Mouse (Mus musculus): ENCODE data around the gene Panx1. TPM values are rescaled to one million over a fixed set of nuclear protein-coding genes. Genes with fewer than 3 reads are reported as not detected.

The Panx1 gene
- polyA plus RNA-seq, 1 experiment from 2014 or later: 20.0 TPM

DNA sequence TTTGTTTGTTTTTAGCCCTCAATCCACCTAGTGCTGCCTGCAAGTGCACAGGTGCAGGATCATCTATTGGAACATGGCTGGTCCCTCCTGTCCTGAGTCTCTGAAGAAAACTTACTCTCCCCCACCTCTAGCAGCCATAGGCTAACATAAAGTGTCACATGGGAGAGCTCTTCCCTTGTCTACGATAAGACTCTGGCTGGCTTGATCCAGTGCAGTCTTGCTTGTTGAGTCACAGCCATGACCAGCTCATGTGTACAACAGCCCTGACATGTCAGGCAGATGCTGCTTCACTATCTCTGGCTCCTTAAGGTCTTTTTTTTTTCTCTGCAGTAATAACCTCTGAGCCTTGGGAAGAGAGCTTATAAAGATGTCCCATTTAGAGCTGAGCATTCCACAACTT is 77.7 kb downstream of the Panx1 start:
- Histone ChIP-seq H3K4me2 (replicated peaks; ENCODE audit: low read depth, low read length) (no peak overlapping the region), H3K27me3 (replicated peaks; ENCODE audit: insufficient read depth, low read length) (no peaks in the 10 kb centered on the region), H3K9me3 (ENCODE audit: low read length) (no peaks in the 10 kb centered on the region), H3K36me3 (ENCODE audit: insufficient read depth, low read length) (no peaks in the 10 kb centered on the region), H3K9ac (replicated peaks; ENCODE audit: low read depth) (no peak overlapping the region), H3K4me1 (ENCODE audit: insufficient read depth, low read depth, low read length) (no peaks in the 10 kb centered on the region), H3K4me3 (ENCODE audit: low read depth, low read length) (no peak overlapping the region), H3K27ac (ENCODE audit: low read length) (no peak overlapping the region)
- TF ChIP-seq CTCF (IDR thresholded peaks at IDR 0.05) (no peak), EP300 (IDR thresholded peaks at IDR 0.05) (no peak)
- ATAC-seq (no peak), DNase-seq (ENCODE audit: low spot score) (no peak)
- 83% methylated on average over 1 of the region's 1 CpGs for WGBS

GRCm38 (mm10) chr9:14966787-14967186 is 78.5 kb downstream of the Panx1 start:
- DNase-seq (ENCODE audit: low spot score) (no peak), ATAC-seq (no peak)
- no peaks in the 10 kb centered on the region for H3K27me3 ChIP-seq (replicated peaks; ENCODE audit: insufficient read depth, low read length)
- H3K4me3 ChIP-seq (ENCODE audit: low read depth, low read length): no peak overlapping the region
- no peak overlapping the region for H3K27ac ChIP-seq (ENCODE audit: low read length)
- H3K4me2 ChIP-seq (replicated peaks; ENCODE audit: low read depth, low read length): no peak overlapping the region
- no peak overlapping the region for H3K9ac ChIP-seq (replicated peaks; ENCODE audit: low read depth)
- H3K4me1 ChIP-seq (ENCODE audit: insufficient read depth, low read depth, low read length): no peaks in the 10 kb centered on the region
- no peak for TF ChIP-seq EP300 (IDR thresholded peaks at IDR 0.05)
- no peak for TF ChIP-seq CTCF (IDR thresholded peaks at IDR 0.05)
- no peaks in the 10 kb centered on the region for H3K9me3 ChIP-seq (ENCODE audit: low read length)
- WGBS: 49% methylated on average over 4 of the region's 4 CpGs
- no peaks in the 10 kb centered on the region for H3K36me3 ChIP-seq (ENCODE audit: insufficient read depth, low read length)

GRCm38 (mm10) chr9:14965368-14965767 is 79.9 kb downstream of the Panx1 start:
- ATAC-seq (no peak), DNase-seq (ENCODE audit: low spot score) (no peak)
- Histone ChIP-seq H3K4me1 (ENCODE audit: insufficient read depth, low read depth, low read length) (no peaks in the 10 kb centered on the region), H3K27ac (ENCODE audit: low read length) (no peak overlapping the region), H3K4me3 (ENCODE audit: low read depth, low read length) (no peak overlapping the region), H3K36me3 (ENCODE audit: insufficient read depth, low read length) (no peaks in the 10 kb centered on the region), H3K27me3 (replicated peaks; ENCODE audit: insufficient read depth, low read length) (no peaks in the 10 kb centered on the region), H3K9ac (replicated peaks; ENCODE audit: low read depth) (no peak overlapping the region), H3K4me2 (replicated peaks; ENCODE audit: low read depth, low read length) (no peak overlapping the region), H3K9me3 (ENCODE audit: low read length) (no peaks in the 10 kb centered on the region)
- no peak for TF ChIP-seq EP300 (IDR thresholded peaks at IDR 0.05)

GRCm38 (mm10) chr9:14962769-14963168 is 82.5 kb downstream of the Panx1 start:
- no peaks in the 10 kb centered on the region for H3K9me3 ChIP-seq (ENCODE audit: low read length)
- no peak overlapping the region for H3K4me3 ChIP-seq (ENCODE audit: low read depth, low read length)
- 61% methylated on average over 1 of the region's 1 CpGs for WGBS
- H3K27ac ChIP-seq (ENCODE audit: low read length): no peak overlapping the region
- H3K36me3 ChIP-seq (ENCODE audit: insufficient read depth, low read length): no peaks in the 10 kb centered on the region
- no peak for DNase-seq (ENCODE audit: low spot score)
- no peaks in the 10 kb centered on the region for H3K27me3 ChIP-seq (replicated peaks; ENCODE audit: insufficient read depth, low read length)
- no peaks in the 10 kb centered on the region for H3K4me1 ChIP-seq (ENCODE audit: insufficient read depth, low read depth, low read length)
- H3K9ac ChIP-seq (replicated peaks; ENCODE audit: low read depth): no peak overlapping the region
- ATAC-seq: no peak
- H3K4me2 ChIP-seq (replicated peaks; ENCODE audit: low read depth, low read length): no peak overlapping the region
- TF ChIP-seq EP300 (IDR thresholded peaks at IDR 0.05): no peak
- no peak for TF ChIP-seq CTCF (IDR thresholded peaks at IDR 0.05)

- no peaks in the 10 kb centered on the region for H3K9me3 ChIP-seq (ENCODE audit: low read length)
- no peaks in the 10 kb centered on the region for H3K36me3 ChIP-seq (ENCODE audit: insufficient read depth, low read length)
- H3K27me3 ChIP-seq (replicated peaks; ENCODE audit: insufficient read depth, low read length): no peaks in the 10 kb centered on the region
- no peak overlapping the region for H3K27ac ChIP-seq (ENCODE audit: low read length)
- TF ChIP-seq EP300 (IDR thresholded peaks at IDR 0.05) (no peak), CTCF (IDR thresholded peaks at IDR 0.05) (no peak)
- no peaks in the 10 kb centered on the region for H3K4me1 ChIP-seq (ENCODE audit: insufficient read depth, low read depth, low read length)
- ATAC-seq: no peak
- H3K4me3 ChIP-seq (ENCODE audit: low read depth, low read length): no peak overlapping the region
- 64% methylated on average over 1 of the region's 1 CpGs for WGBS
- no peak for DNase-seq (ENCODE audit: low spot score)
- H3K9ac ChIP-seq (replicated peaks; ENCODE audit: low read depth): no peak overlapping the region
- H3K4me2 ChIP-seq (replicated peaks; ENCODE audit: low read depth, low read length): no peak overlapping the region
These were observed 90.6 kb downstream of the Panx1 start for GRCm38 (mm10) chr9:14954659-14955058.

Other genes with a start within 250 kb of the Panx1 start
- gene Gpr83, start 185.3 kb downstream of the Panx1 start, polyA plus RNA-seq (2015; fragmentation: Nextera tagmentation; extraction: Ambion mirVana): 0.05 TPM in 1 of 2 replicates, not detected in the other
- 0.23 TPM in 1 of 2 replicates, not detected in the other for gene Izumo1r, start 141.5 kb downstream of the Panx1 start, polyA plus RNA-seq (2015; fragmentation: Nextera tagmentation; extraction: Ambion mirVana)
- gene Hephl1, start 66.6 kb upstream of the Panx1 start, polyA plus RNA-seq (2015; fragmentation: Nextera tagmentation; extraction: Ambion mirVana): not detected in 2 replicates
- gene Vstm5, start 193.6 kb upstream of the Panx1 start, polyA plus RNA-seq (2015; fragmentation: Nextera tagmentation; extraction: Ambion mirVana): 2.6 and 3.0 TPM in 2 replicates
- gene Med17, start 234.5 kb upstream of the Panx1 start, polyA plus RNA-seq (2015; fragmentation: Nextera tagmentation; extraction: Ambion mirVana): 23.2 TPM in 2 replicates